Mouse (Mus musculus): ENCODE data around the gene Map7.

DNA sequence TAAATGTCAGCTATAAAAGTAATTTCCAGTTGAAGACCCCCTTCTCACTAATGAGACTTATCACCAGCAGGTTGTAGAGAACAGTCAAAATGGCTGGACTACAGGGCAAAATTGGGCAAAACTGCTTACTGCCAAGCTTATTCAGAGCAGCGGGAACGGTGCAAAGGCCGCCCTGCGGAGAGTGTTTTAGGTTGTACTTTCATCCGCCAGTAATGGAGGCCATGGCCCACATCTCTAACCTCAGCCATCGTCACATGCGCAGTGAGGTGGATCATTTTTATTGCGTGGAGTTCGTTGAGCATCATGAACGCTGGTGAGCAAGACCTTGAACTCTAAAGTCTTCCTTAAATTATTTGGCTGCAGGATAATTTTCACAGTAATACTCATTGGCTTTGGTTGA, 100.8 kb downstream of the Map7 start:
- no peak for TF ChIP-seq CTCF (IDR thresholded peaks at IDR 0.05; ENCODE audit: low read depth, low read length)
- TF ChIP-seq POLR2A (IDR thresholded peaks at IDR 0.05; ENCODE audit: extremely low read depth, insufficient read depth, low read length), result no peak

Measured in liver, adult 2 months (tissue).